Mouse (Mus musculus) megakaryocyte, embryonic 14.5 days (primary cell): Measurements from ENCODE around the gene Rbck1.

Experiments
- FLI1 ChIP-seq: IDR thresholded peaks from 2 replicates; pipeline ENCODE4 v1.6.1; 2012; ENCODE audit warnings: low read length, inconsistent platforms, mixed read lengths
- GATA1 ChIP-seq: IDR thresholded peaks from 3 replicates; pipeline ENCODE4 v1.6.1; 2012; ENCODE audit warnings: mixed read lengths, low read length, inconsistent platforms, borderline replicate concordance

GRCm38 (mm10) chr2:152322198-152322597 lies 10.3 kb downstream of the Rbck1 start:
- TF ChIP-seq FLI1: no peak
- TF ChIP-seq GATA1: no peak
